Mouse (Mus musculus) cortical plate, adult 2 months (tissue): ENCODE measurements around the gene Dscaml1. TPM values are rescaled to one million over a fixed set of nuclear protein-coding genes. Genes with fewer than 3 reads are reported as not detected.

ENCODE experiments used
- H3K27ac ChIP-seq: fragments of 200-500 bp; 2 replicates; pipeline ENCODE4 v1.5.1; 2012; ENCODE audit warnings: low read length, control low read depth, inconsistent platforms; ENCODE audit not compliant: insufficient read depth
- H3K4me1 ChIP-seq: fragments of 200-500 bp; 2 replicates; pipeline ENCODE4 v1.6.1; 2011; ENCODE audit warnings: low read length; ENCODE audit not compliant: control insufficient read depth, insufficient read depth
- H3K4me3 ChIP-seq: fragments of 200-500 bp; 2 replicates; pipeline ENCODE4 v1.5.1; 2011; ENCODE audit warnings: mild to moderate bottlenecking, low read length, control low read depth; ENCODE audit not compliant: insufficient read depth
- CTCF ChIP-seq: fragments of 200-500 bp; IDR thresholded peaks from 2 replicates; pipeline ENCODE4 v1.5.1; 2011; ENCODE audit warnings: mild to moderate bottlenecking, control low read depth, low read length; ENCODE audit not compliant: insufficient read depth; ENCODE audit errors: extremely low read depth
- POLR2A ChIP-seq: fragments of 200-500 bp; IDR thresholded peaks from 2 replicates; pipeline ENCODE4 v1.6.1; 2011; ENCODE audit warnings: mild to moderate bottlenecking, low read length, control low read depth; ENCODE audit not compliant: insufficient read depth; ENCODE audit errors: extremely low read depth
- polyA plus RNA-seq: library from polyadenylated mRNA; depleted of rRNA; stranded (reverse); fragments of >200 nt; gene quantifications from 2 replicates; pipeline ENCODE4 v1.2.3, GENCODE M21; 2012; rRNA removed

Gene Dscaml1
- polyA plus RNA-seq = 29.7 and 30.0 TPM in 2 replicates

GRCm38 (mm10) chr9:45426456-45426855 lies at the start of gene Dscaml1:
Gene Dscaml1, plus strand, starts transcription at chr9:45426628.
- Histone ChIP-seq H3K27ac (no peak within 1 kb of the TSS), H3K4me1 (no peaks in the 10 kb centered on the region), H3K4me3 (no peak within 1 kb of the TSS)
- no peak for TF ChIP-seq CTCF
- no peak for TF ChIP-seq POLR2A

GRCm38 (mm10) chr9:45376883-45377282 lies 49.5 kb upstream of the Dscaml1 start:
- Histone ChIP-seq H3K4me1 (no peaks in the 10 kb centered on the region; the same call in 1 of the 2 replicates), H3K4me3 (no peak overlapping the region), H3K27ac (no peak overlapping the region)
- TF ChIP-seq POLR2A = no peak
- no peak for TF ChIP-seq CTCF

- TF ChIP-seq POLR2A (no peak), CTCF (no peak)
- H3K4me1 ChIP-seq = no peaks in the 10 kb centered on the region; the same call in none of the 2 replicates
- no peak overlapping the region for H3K27ac ChIP-seq
- no peak overlapping the region for H3K4me3 ChIP-seq
Measured at GRCm38 (mm10) chr9:45380411-45381251, 45.8 kb upstream of the Dscaml1 start.

GRCm38 (mm10) chr9:45382336-45382735 lies 44.1 kb upstream of the Dscaml1 start:
- TF ChIP-seq POLR2A = no peak
- TF ChIP-seq CTCF = no peak
- H3K27ac ChIP-seq = no peak overlapping the region
- no peak overlapping the region for H3K4me3 ChIP-seq
- no peaks in the 10 kb centered on the region; the same call in 1 of the 2 replicates for H3K4me1 ChIP-seq

- TF ChIP-seq POLR2A (no peak), CTCF (no peak)
- H3K4me3 ChIP-seq = no peak overlapping the region
- no peak overlapping the region for H3K27ac ChIP-seq
- no peaks in the 10 kb centered on the region; the same call in 1 of the 2 replicates for H3K4me1 ChIP-seq
Measured at GRCm38 (mm10) chr9:45382834-45383233, 43.6 kb upstream of the Dscaml1 start.

GRCm38 (mm10) chr9:45383883-45384282 lies 42.5 kb upstream of the Dscaml1 start:
- H3K27ac ChIP-seq = no peak overlapping the region
- H3K4me1 ChIP-seq = no peaks in the 10 kb centered on the region; the same call in 1 of the 2 replicates
- TF ChIP-seq POLR2A (no peak), CTCF (no peak)
- H3K4me3 ChIP-seq = no peak overlapping the region

- Histone ChIP-seq H3K4me3 (no peak overlapping the region), H3K27ac (no peak overlapping the region), H3K4me1 (no peaks in the 10 kb centered on the region; the same call in 1 of the 2 replicates)
- TF ChIP-seq CTCF (no peak), POLR2A (no peak)
Measured at GRCm38 (mm10) chr9:45386698-45387097, 39.7 kb upstream of the Dscaml1 start.

GRCm38 (mm10) chr9:45388385-45388994 lies 37.9 kb upstream of the Dscaml1 start:
- Histone ChIP-seq H3K4me1 (no peaks in the 10 kb centered on the region; the same call in 1 of the 2 replicates), H3K4me3 (no peak overlapping the region), H3K27ac (no peak overlapping the region)
- TF ChIP-seq POLR2A = no peak
- TF ChIP-seq CTCF = peak; percentile 99

GRCm38 (mm10) chr9:45389596-45389995 lies 36.8 kb upstream of the Dscaml1 start:
- no peak overlapping the region for H3K27ac ChIP-seq
- TF ChIP-seq POLR2A = no peak
- TF ChIP-seq CTCF = no peak
- H3K4me3 ChIP-seq = no peak overlapping the region
- no peaks in the 10 kb centered on the region for H3K4me1 ChIP-seq
